Mouse (Mus musculus) ovary, adult 2 months (tissue): ENCODE measurements around the gene Hyou1. TPM values are rescaled to one million over a fixed set of nuclear protein-coding genes. Genes with fewer than 3 reads are reported as not detected.

Experiments used
- polyA plus RNA-seq: library from polyadenylated mRNA; depleted of rRNA; stranded (reverse); fragments of >200 nt; gene quantifications from 2 replicates; pipeline ENCODE4 v1.2.3, GENCODE M21; 2012; rRNA removed

Gene Hyou1
- polyA plus RNA-seq, result 133 and 139 TPM in 2 replicates

DNA sequence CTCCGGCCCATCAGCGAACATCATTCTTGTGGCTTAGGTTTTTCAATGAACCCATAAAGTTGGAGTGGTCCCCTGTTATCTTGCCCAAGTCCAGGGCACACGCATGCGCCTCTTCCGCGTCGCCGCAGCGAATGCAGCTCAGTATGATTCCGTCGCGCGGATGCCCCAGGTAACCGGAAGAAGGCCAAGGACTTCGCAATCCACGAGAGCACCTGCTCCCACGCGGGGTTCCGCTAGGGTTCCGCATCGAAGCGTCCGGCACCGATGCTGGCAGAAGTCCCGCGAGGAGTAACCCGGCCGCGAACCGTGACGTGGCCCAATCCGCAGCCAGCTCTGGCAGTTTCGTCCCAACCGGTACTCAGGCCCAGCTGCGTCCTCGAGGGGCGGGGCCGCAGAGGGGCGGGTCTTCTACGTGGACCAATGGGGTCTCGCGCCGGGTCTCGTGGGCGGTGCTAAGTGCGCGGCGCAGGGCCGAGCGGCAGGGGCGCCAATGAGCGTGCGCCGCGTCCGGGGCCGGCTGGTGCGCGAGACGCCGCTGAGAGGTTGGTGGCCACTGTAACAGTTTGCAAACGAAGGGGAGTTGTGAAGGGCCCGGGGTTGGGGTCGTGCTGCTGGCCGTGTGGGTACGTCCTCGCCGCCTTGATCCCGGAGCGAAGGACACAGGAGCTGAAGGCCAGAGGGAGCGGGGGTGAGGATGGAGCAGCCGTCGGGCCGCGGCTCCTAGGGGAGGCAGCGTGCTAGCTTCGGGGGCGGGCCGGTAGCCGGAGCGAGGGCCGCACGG lies at the start of gene Hyou1:
Gene Hyou1, plus strand, starts transcription at position 437 of the 781 bp plus-strand sequence.

DNA sequence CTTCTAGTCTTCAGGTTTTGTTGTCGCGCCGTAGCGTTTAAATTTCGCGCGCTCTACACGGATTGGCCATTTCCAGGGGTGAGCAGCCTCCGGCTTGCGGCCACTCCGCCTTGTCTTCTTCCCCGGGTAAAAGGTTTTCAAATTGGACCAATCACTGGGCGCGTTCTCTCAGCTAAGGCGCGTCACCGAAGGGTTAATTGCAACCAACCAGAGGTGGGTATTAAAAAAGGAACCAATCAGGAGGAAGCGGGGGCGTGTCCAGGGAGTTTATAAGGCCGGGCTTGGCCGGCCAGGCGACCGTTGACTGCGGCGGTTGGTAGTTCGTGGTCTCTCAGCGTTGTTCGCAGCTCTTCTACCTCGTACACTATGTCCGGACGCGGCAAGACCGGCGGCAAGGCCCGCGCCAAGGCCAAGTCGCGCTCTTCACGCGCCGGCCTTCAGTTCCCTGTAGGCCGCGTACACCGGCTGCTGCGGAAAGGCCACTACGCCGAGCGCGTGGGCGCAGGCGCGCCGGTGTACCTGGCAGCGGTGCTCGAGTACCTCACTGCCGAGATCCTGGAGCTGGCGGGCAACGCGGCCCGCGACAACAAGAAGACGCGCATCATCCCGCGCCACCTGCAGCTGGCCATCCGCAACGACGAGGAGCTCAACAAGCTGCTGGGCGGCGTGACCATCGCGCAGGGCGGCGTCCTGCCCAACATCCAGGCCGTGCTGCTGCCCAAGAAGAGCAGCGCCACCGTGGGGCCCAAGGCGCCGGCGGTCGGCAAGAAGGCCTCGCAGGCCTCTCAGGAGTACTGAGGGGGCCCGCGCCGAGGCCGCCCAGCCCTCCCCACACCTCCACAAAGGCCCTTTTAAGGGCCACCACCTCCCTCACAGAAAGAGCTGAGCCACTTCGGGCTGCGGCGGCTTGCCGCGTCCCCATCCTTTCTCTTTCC lies 44.6 kb upstream of the Hyou1 start, which contains the start of gene H2afx:
Gene H2afx, plus strand, starts transcription at position 299 of the 935 bp plus-strand sequence.

DNA sequence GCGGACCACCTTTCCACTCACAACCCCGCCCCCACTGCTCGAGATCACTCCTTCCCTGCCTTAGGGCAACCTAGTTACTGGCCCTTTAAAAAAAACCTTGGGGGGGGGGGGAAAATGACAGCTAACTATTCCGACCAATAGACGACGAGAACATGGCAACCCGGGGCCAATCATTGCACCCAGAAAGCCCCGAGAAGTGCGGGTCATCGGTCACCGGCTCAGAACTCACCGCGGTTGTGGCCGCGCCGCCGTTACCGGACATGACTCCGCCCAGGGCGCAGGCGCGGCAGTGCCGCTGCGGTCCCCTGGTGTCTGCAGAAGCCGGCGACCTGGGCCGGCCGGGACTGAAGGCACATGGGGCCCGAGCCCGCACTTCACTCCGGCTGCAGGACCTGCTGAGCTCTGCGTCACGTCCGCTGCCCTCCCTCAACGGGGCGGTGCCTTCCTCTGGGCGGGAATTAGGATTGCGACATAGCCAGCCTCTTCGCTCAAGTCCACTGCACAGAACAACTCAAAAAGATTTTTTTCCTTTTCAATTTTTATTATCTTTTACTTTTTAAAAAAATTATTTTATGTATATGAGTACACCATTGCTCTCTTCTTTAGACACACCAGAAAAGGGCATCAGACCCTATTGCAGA lies 35.4 kb upstream of the Hyou1 start, which contains the start of gene Hmbs:
Gene Hmbs, minus strand, starts transcription at position 448 of the 641 bp plus-strand sequence.

DNA sequence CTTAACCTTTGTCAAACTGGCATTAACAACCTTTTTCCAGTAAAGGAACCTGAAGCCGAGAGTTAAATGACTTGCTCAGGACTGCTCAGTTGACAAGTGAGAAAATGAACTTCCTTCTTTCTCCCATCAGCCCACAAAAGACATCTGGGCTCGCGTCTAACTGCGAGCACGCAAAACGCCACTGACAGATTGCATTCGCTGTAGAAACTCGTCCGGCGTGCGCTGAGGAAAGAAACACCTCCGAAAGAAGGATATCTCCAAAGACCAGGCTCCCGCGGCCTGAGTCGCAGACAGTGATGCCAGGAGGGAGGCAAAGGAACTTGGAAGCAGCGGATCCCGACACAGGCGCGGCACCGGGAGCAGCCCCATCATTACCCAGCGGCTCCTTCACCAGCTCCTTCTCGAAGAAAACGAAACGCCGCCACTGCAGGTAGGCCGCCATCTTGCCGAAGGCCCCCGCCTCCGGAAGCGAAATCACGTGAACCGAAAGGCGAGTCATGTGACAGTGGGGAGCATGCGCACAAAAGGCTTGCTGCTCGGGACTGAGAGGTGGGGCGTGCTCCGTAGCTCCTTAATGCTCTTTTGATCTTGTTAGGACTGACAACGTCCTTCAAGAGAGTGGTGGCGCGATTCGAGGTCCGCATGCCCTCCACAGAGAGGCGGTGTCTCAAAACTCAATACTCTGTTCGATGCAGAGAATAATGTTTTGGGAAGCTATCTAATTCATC lies 17.9 kb upstream of the Hyou1 start, which contains the start of gene Vps11:
Gene Vps11, minus strand, starts transcription at position 481 of the 728 bp plus-strand sequence.

DNA sequence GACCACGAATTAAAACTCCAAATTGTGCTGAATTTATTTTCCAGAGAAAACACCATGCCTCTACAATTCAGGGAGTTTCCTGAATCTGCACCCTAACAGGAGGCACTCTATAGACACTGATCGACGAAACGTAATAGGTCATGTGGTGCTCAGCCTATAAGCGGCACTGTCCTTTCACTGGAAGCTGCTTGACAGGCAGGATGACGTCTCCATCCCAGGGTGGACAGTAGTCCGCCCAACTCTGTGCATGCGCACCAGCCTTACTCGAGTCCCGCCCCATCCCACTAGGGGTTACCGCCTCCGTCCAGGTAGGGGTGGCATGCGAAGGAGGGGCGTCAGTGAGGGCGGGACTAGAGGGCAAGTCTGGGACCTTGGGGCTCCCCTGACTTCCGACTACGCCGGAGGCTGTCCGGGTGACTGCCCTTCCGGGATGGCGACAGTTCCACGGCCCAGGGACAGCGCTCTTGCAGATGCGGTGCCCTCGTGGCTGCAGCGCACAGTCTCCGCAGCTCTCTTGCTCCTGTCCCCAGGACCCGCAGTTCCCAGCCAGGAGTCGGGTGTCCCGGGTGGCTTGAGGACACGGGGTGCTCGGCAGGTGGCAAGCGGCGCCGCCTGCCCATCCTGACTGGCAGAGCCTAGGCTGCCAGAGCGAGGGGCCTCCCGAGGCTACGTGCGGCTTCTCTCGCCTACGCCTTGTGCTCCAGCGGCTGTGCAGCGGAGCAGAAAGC lies 17.6 kb downstream of the Hyou1 start, which contains the start of gene Slc37a4:
Gene Slc37a4, plus strand, starts transcription at position 169 of the 728 bp plus-strand sequence.

DNA sequence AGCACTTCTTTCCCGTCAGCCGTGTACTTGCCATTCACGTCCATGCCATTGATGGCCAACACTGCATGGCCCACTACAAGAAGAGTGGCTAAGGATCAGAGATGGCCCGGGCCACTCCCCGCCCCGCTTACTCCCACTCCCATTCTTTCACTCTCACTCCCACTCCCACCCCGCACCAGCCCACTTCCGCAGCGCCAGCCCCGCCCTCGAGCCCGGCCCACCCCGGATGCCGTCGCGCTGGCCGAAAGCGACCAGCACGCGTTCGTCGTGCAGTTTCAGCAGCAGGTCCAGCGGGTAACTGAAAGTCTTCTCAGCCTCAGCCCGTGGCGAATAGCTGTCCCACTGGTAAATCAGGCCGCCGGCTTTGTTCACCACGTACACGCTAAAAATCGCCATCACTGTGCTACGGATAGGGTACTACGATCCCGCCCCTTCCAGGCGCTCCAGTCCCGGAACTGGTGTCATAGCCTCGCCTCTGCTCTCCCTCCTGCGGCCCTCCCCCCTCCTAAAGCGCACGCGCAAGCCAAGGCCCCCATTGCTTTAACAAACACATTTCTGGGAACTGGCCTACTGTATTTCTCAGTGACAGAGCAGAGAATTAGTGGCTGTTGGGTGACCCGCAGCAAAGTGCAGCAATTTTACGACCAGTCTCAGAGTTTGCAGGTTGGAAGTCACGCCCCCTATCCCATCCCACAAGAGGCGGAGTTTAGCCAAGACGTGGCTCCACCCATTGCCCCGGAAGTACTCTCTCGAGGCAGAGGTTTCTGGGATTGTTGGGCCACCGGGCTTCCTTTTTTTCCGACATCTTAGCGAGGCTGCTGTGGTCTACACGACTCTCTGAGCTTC lies 27.8 kb downstream of the Hyou1 start, which contains the start of the genes Rps25 and Trappc4:
Gene Rps25, plus strand, starts transcription at position 234 of the 846 bp plus-strand sequence.
Gene Trappc4, minus strand, starts transcription at position 695 of the 846 bp plus-strand sequence.

DNA sequence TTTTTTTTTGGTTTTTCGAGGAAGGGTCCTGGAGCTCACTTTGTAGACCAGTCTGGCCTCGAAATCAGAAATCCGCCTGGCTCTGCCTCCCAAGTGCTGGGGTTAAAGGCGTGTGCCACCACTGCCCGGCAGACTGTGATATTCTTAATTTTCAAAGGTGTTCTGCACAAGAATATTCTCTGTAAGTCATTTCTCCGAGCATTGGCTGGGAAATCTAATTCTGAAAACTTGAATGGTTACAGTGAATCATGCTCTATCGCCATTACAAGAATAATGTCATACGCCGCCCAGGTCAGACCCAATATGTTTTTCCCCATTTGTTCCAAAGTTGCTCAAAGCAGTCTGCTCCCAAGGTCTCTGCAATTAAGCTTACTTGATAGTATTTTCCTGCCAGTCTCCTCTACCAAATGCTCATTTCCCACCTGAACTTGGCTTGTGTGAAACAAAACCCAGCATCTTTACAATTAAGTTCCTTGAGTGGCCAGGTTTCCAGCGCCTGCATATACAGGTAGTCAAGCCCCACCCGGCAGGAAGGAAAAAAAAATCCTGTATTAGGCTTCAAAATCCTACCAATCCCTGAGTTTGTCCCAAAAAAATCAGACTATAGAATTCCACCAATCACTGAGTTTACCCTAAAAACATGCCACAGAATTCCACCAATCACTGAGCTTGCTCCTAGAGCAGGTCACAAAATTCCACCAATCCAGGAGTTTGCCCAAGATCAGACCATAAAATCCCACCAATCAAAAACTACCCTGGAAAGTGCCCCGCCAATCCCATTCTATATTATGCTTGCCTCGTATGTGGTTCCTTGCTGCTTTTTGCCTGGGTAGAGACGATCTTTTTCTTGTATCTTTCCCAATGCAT lies 39.5 kb downstream of the Hyou1 start, which contains the start of gene Ccdc84:
Gene Ccdc84, minus strand, starts transcription at position 51 of the 867 bp plus-strand sequence.

DNA sequence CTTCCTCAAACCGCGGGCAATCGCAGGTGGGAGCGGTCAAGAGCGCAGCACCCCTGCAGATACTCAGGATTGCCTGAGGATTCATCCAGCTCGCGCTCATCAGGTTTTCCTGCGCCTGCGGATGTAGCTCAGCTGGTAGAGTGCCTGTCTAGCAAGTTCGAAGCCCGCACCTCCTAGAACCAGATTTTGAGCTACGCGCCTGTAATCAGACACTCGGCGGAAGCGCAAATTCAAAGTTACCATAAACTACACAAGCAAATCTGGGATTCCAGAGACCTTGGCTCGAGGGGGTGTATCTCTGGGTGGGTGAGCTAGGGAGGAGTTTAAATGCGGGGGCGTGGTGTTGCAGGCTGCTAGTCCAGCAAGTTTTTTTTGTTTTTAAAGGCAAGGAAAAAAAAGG lies 61.7 kb downstream of the Hyou1 start, which contains the start of gene Foxr1:
Gene Foxr1, minus strand, starts transcription at position 176 of the 400 bp plus-strand sequence.

Other genes with a start within 250 kb of the Hyou1 start
- gene Mcam, start 245.0 kb upstream of the Hyou1 start, polyA plus RNA-seq, result 112 and 143 TPM in 2 replicates
- gene Cbl, start 145.4 kb upstream of the Hyou1 start, polyA plus RNA-seq, result 7.6 and 7.7 TPM in 2 replicates
- gene Ccdc153, start 138.8 kb upstream of the Hyou1 start, polyA plus RNA-seq, result 19.7 and 22.5 TPM in 2 replicates
- gene Pdzd3, start 128.0 kb upstream of the Hyou1 start, polyA plus RNA-seq, result 0.10 and 0.24 TPM in 2 replicates
- 18.5 and 18.9 TPM in 2 replicates for gene Nlrx1, start 110.9 kb upstream of the Hyou1 start, polyA plus RNA-seq
- gene Abcg4, start 90.9 kb upstream of the Hyou1 start, polyA plus RNA-seq, result 25.8 and 35.0 TPM in 2 replicates
- 26.3 and 36.2 TPM in 2 replicates for gene Hinfp, start 73.8 kb upstream of the Hyou1 start, polyA plus RNA-seq
- 57.1 and 60.9 TPM in 2 replicates for gene C2cd2l, start 59.2 kb upstream of the Hyou1 start, polyA plus RNA-seq
- gene Dpagt1, start 53.5 kb upstream of the Hyou1 start, polyA plus RNA-seq, result 74.2 and 75.2 TPM in 2 replicates
- gene H2afx, start 44.8 kb upstream of the Hyou1 start, polyA plus RNA-seq, result 313 and 370 TPM in 2 replicates
- 84.2 and 85.4 TPM in 2 replicates for gene Hmbs, start 35.3 kb upstream of the Hyou1 start, polyA plus RNA-seq
- gene Vps11, start 17.8 kb upstream of the Hyou1 start, polyA plus RNA-seq, result 28.5 and 31.4 TPM in 2 replicates
- gene Slc37a4, start 17.4 kb downstream of the Hyou1 start, polyA plus RNA-seq, result 20.4 and 23.3 TPM in 2 replicates
- gene Rps25, start 27.6 kb downstream of the Hyou1 start, polyA plus RNA-seq, result 70.5 and 98.9 TPM in 2 replicates
- gene Trappc4, start 28.1 kb downstream of the Hyou1 start, polyA plus RNA-seq, result 42.0 and 46.1 TPM in 2 replicates
- 23.6 and 25.2 TPM in 2 replicates for gene Ccdc84, start 39.1 kb downstream of the Hyou1 start, polyA plus RNA-seq
- gene Foxr1, start 61.6 kb downstream of the Hyou1 start, polyA plus RNA-seq, result 1.7 and 1.8 TPM in 2 replicates
- gene Upk2, start 75.5 kb downstream of the Hyou1 start, polyA plus RNA-seq, result 0.29 and 0.55 TPM in 2 replicates
- 60.2 and 63.2 TPM in 2 replicates for gene Bcl9l, start 103.3 kb downstream of the Hyou1 start, polyA plus RNA-seq
- gene Cxcr5, start 182.4 kb downstream of the Hyou1 start, polyA plus RNA-seq, result 0.13 and 0.69 TPM in 2 replicates
- gene Ddx6, start 225.4 kb downstream of the Hyou1 start, polyA plus RNA-seq, result 18.5 and 18.9 TPM in 2 replicates